Mouse (Mus musculus) left cerebral cortex, postnatal 10 days (tissue): Measurements from ENCODE around the gene Kpna6. TPM values are rescaled to one million over a fixed set of nuclear protein-coding genes. Genes with fewer than 3 reads are reported as not detected.

Source experiments
- DNase-seq, 2 experiments: peaks; one replicate each; pipeline ENCODE4 v3.0.0; 2021 to 2022; ENCODE audit warnings: low spot score in 2 of 2, mixed read lengths in 1 of 2; ENCODE audit errors: extremely low spot score in 1 of 2
- intact Hi-C: fragments of 180-260 bp; cut with DNase I; formaldehyde crosslinking; loops from one replicate; pipeline ENCODE4 v1.15.1; 2025
- total RNA-seq, 2 experiments: library from RNA; stranded (reverse); gene quantifications; 2 replicates each; pipeline ENCODE4 v1.2.3; 2021

The Kpna6 gene
- total RNA-seq, 2 experiments from 2014 or later, result 91.3 to 91.4 TPM

DNA sequence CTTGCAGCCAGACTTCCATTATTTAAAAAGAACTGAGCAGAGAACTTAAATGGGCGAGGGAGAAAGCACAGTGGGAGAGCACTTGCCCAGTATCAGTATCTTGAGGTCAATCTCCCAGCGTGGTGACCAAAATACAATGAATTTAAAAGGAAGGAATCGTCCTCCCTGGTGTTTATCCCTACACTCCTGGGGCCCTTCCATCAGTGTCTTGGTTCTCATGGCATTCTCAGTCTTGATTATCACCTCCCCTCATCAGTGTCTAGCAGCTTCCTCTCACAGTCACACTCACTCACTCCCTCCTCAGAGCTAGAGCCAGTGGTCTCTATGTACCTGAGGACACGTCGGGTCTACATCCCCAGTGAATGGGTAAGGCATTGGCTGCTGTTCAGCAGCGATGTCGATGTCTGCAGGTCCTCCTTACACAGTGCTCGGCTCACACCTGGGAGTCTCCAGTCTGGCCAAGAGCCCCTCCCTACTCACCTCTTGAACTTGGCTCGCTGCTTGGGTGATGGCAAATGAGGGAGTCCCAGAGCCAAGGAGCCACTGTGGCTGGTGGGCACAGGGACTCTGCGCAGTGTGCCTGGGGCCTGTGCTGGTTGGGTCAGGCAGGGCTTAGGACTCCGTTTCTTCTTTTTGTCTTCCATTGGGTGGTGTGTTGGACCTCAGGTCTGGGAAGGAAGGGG is 50.3 kb downstream of the Kpna6 start:
- no peak for DNase-seq

DNA sequence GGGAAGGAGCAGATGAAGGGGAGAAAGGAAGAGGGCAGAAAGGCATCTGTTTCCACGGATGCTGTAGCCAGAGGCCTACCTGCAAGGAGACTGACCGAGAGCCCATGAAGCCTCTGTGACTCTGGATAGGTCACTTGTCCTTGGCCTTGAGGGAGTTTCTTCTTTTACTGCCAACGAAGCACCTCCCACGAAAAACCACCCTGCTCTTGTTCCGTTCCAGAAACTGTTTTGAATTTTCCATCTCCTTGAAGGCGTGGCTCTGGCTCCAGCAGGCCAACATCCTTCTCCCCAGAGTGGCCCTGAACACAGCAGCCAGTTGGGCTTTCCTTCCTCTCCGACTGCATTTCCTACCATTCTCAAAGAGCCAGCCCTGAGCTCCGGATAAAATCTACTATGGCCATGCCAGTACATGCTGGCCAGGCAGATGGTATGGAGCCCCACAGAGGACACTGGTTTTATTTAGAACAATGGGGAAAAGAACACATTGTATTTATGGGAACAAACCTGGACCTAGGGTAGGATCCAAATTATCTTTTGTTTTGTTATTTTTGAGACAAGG is 51.2 kb downstream of the Kpna6 start:
- DNase-seq, result no peak
- intact Hi-C loops, result no loop called here

More for the DNA sequence above, 50.3 kb downstream of the Kpna6 start:
- intact Hi-C loops, result no loop called here

- intact Hi-C loops, result no loop called here
- no peak for DNase-seq
Observed at GRCm38 (mm10) chr4:129620419-129621282, 51.9 kb downstream of the Kpna6 start.

DNA sequence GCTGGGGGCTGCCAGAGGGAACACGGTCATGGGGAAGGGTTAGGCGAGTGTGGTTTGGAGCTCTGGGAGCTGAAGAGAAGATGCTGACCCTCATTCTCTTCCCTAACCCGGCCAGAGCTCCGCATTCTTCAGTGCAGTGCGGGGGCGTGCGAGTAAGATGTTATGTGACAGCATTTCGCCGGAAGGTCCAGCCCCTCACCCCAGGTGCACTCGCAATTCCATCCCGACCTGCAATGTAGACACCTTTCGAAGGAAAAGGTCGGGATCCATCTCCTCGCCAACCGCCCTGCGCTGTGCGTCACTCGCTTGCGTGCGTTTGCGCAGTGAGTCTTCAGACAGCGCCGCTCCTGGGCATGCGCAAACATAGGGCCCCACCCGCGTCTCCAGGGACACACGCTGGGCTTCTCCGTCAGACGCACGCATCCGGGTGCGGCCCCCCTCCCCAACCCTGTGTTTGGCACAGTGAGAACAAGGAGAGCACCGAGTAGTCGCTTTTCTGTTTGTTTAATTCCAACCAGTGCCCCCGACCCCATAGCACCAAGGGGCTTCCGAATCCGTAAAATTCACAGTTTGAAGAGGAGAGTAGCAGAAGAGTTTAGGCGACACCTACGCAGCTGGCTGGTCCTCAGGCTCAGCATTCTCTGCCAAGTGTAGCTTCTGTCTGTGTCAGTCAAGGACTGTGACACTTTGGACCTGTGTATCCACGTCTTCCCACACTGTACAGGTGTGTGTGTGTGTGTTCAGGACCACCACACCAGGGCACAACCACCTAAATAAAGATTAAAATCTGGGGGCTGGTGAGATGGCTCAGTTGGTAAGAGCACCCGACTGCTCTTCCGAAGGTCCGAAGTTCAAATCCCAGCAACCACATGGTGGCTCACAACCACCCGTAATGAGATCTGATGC is 53.5 kb downstream of the Kpna6 start, which contains the start of gene Iqcc:
TSS of gene Iqcc (minus strand) at position 314 of the 906 bp plus-strand sequence.
- intact Hi-C loops, result no loop called here
- DNase-seq, result peak; percentile 96 to 97

GRCm38 (mm10) chr4:129618031-129618430 is 54.5 kb downstream of the Kpna6 start:
- intact Hi-C loops, result no loop called here

GRCm38 (mm10) chr4:129617121-129617641 is 55.4 kb downstream of the Kpna6 start:
- intact Hi-C loops, result no loop called here
- DNase-seq, result no peak

More at GRCm38 (mm10) chr4:129618031-129618430, 54.5 kb downstream of the Kpna6 start:
- no peak for DNase-seq

GRCm38 (mm10) chr4:129616631-129617030 is 55.9 kb downstream of the Kpna6 start:
- no peak for DNase-seq
- intact Hi-C loops, result no loop called here

- intact Hi-C loops, result no loop called here
Observed at GRCm38 (mm10) chr4:129615801-129616290, 56.7 kb downstream of the Kpna6 start.

DNA sequence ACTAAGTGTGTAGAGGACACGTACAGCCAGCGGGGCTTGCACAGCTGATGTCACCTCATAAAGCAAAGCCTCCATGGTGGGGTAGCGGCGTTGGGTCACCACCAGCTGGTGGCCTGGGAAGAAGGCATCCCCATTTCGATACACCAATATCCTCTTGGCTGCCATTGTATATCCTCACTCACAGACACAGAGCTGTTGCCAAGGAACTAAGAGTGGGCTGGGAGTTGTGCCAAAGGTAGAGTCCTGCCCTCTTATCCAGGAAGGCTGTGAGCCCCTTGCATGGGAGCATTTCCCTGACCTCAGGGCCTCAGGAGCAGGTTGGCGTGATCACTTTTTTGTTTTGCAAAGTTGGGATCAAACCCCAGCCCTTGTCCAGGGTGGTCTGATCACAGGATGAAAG is 58.5 kb downstream of the Kpna6 start, which contains the start of gene Dcdc2b:
TSS of gene Dcdc2b (minus strand) at position 165 of the 400 bp plus-strand sequence.
- intact Hi-C loops, result no loop called here
- DNase-seq, result no peak

More at GRCm38 (mm10) chr4:129615801-129616290, 56.7 kb downstream of the Kpna6 start:
- no peak for DNase-seq

DNA sequence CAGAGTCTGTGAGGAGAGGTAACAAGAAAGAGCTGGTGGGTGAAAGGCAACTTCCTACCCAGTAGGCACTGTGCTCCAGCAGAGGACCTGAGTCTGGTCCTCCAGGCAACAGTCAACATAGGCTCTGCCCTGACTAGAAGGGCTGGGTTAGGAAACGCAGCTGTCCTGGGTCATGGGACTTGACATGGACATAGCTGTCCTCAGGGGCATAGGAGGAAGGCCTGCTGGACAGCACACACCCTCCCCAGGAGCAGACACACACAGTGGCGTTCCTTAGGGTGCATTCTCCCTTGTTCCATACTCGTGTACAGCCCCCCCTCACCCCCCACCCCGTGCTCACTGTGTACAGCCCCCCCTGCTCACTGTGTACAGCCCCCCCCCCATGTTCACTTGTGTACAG is 62.1 kb downstream of the Kpna6 start:
- intact Hi-C loops, result no loop called here
- no peak for DNase-seq

GRCm38 (mm10) chr4:129610026-129610425 is 62.5 kb downstream of the Kpna6 start:
- DNase-seq, result no peak
- intact Hi-C loops, result no loop called here

DNA sequence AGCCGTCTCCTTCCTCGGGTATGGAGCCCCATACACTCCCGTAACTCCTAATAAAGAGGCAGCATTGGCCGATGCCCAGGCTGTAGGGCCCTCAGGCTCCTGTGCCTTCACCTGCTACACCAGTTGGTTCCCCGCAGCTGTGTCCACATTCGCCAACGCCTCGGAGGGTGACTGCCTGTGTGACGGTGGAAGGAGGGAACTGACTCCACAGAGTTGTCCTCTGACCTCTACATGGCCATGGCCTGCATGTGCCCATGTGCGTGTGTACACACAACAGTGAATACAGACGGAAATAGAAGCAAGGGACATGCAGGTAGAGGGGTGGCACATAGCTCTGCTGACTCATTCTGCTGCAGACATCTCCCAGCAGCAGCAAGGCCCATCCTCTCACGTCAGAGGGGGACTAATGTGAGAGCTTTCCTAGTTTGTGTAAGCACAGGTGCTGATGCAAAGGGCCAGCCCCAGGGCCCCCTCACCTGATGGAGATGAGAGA is 63.4 kb downstream of the Kpna6 start:
- DNase-seq, result no peak
- intact Hi-C loops, result loop anchor here (5.0 kb wide), 1 partner anchor 112 kb away; no protein-coding TSS in a partner anchor

GRCm38 (mm10) chr4:129608426-129609025 is 64.0 kb downstream of the Kpna6 start:
- intact Hi-C loops, result loop anchor here (5.0 kb wide), 1 partner anchor 111 kb away; no protein-coding TSS in a partner anchor
- peak; percentile 79 to 89 for DNase-seq

GRCm38 (mm10) chr4:129600233-129601158 is 72.1 kb downstream of the Kpna6 start, which contains the start of the genes Eif3i and Tmem234:
Gene Eif3i, minus strand, starts transcription at chr4:129600648.
Gene Tmem234, plus strand, starts transcription at chr4:129600668.
- intact Hi-C loops, result no loop called here
- peak; percentile 81 to 90 for DNase-seq
